Mouse (Mus musculus): ENCODE data around the gene Lrmda.

GRCm38 (mm10) chr14:22035900-22036299, 16.4 kb downstream of the Lrmda start:
- TF ChIP-seq POLR2A (IDR thresholded peaks at IDR 0.05; ENCODE audit: borderline replicate concordance, extremely low read depth, insufficient read depth, insufficient read length, poor library complexity, severe bottlenecking) (no peak), CTCF (IDR thresholded peaks at IDR 0.05; ENCODE audit: borderline replicate concordance, extremely low read depth, insufficient read depth, insufficient read length) (no peak)
